Mouse (Mus musculus) erythroblast, embryonic 14.5 days (primary cell): ENCODE measurements around the gene B4galt7.

ENCODE experiments used
- GATA1 ChIP-seq: IDR thresholded peaks from 2 replicates; pipeline ENCODE4 v1.6.1; 2012; ENCODE audit warnings: low read length, inconsistent platforms, mixed read lengths
- TAL1 ChIP-seq: IDR thresholded peaks from 3 replicates; pipeline ENCODE4 v1.6.1; 2012; ENCODE audit warnings: low read length, inconsistent platforms, mixed read lengths

- TF ChIP-seq GATA1 (no peak), TAL1 (no peak; the same call in 2 of the 3 replicates)
Observed at GRCm38 (mm10) chr13:55567949-55568348, 31.7 kb upstream of the B4galt7 start.
